Mouse (Mus musculus) CD4-positive, CD25-positive, alpha-beta regulatory T cell, adult 2 months (primary cell): Measurements from ENCODE around the gene Dnajc12.
"Not testable (repeated sequence)": the region's sequence is repeated elsewhere in the genome, so short reads cannot be mapped to it uniquely, and the experiment has no call there.

ENCODE experiments used
- DNase-seq: peaks from one replicate; pipeline ENCODE4 v3.0.0-alpha.2; 2012; ENCODE audit warnings: low read depth, low spot score

The Dnajc12 gene

DNA sequence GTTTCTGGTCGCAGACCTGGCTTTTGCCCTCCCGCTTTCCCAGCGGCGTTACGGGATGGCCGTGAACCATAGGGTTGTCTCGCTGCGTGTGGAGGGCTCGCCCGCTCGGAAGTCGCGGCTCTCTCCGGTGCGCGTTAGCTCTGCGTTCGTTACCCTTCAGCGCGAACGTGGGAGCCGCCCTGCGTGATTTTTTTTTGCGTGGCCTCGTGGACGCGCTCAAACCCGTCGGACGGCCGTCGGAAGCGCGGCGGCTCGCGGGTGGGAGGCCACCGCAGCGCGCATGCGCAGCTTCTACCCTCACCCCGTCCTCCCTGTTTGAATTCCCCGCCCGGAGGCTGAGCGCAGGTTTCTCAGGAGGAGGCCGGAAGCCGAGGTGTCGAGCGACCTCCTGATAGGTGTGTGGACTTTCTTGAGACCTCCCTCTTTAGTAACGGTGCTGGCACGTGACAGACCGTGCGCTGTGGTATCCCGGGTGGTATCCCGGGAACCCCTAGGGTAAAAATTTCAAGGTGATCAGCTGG is 47.6 kb downstream of the Dnajc12 start, which contains the start of gene Ctnna3:
Gene Ctnna3, plus strand, starts transcription at position 314 of the 521 bp plus-strand sequence.
- peak; percentile 97 for DNase-seq

DNA sequence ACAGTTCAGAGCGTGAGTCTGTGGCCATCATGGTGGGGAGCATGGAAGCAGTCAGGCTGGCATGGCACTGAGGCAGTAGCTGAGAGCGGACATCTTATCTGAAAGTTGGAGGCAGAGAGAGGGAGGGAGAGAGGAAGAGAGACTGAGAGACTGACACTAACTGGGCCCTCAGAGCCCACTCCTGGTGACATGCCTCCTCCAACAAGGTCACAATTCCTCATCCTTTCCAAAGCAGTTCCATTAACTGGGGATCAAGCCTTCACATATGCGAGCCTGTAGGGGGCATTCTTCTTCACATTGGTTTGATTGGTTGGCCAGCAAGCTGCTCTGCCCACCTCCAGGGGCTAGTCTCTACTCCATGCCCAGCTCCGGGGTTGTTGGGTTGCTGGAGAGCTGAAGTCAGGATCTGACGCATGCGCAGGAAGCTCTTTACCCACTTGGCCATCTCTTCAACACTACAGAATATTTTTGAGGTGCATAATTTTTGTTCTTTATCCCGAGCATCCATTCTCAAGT is 49.0 kb downstream of the Dnajc12 start:
- DNase-seq: no peak

DNA sequence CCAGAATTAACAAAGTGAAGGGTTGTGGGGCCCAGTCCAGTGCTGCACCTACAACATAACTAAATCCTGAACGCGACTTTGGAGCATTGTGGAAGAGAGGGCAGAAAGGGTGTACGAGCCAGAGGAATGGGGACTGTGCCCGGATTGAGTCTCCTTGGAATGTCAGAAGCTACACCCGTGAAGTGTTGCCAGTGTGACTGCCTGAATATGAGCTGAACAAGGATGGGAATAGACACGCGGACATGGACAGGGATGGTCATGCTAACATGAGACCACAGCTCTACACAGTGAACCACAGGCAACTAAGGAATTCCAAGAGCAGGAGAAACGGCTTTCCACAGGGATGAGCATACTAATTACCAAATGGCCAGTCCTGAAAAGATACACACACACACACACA is 49.9 kb downstream of the Dnajc12 start:
- DNase-seq: no peak

DNA sequence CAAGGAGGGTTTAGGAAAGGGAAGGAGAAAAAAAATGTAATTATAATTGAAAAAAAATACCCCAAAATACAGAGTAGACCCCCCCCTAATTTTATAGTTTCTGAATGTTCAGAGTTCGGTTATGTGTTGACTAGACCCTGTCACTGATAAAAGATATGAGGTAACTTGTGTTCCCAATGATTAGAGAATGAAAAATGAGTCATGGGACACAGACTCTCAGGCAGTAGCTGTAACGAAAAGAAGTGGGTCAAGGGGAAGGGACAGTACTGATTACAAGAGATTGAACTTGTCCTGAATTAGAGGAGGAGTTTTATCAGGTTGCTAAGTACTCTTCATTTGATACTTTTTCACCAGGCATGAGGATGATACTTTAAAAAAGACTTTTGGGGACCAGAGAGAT is 50.6 kb downstream of the Dnajc12 start:
- DNase-seq: no peak

DNA sequence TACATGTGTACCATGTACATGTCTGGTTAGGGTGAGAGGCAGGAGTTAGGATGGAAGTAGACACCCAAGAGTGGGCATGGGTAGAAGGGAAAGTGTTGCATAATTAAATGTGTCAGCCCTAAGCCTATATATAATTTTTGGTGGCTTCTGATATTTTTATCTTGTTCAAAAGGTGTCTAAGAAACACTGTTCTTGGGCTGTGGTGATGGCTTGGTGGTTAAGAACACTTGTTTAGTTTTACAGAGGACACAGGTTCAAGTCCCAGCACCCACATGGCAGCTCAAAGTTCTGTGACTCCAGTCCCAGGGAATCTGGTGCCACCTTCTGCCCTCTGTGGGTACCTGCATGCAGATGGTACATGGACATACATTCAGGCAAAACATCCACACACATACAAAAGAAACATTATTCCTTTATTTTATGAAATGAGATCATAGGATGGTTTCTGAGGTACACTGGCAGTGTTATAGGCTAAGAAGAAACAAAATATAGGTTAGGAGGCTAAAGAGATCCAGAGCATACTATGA is 56.6 kb downstream of the Dnajc12 start:
- DNase-seq: no peak

DNA sequence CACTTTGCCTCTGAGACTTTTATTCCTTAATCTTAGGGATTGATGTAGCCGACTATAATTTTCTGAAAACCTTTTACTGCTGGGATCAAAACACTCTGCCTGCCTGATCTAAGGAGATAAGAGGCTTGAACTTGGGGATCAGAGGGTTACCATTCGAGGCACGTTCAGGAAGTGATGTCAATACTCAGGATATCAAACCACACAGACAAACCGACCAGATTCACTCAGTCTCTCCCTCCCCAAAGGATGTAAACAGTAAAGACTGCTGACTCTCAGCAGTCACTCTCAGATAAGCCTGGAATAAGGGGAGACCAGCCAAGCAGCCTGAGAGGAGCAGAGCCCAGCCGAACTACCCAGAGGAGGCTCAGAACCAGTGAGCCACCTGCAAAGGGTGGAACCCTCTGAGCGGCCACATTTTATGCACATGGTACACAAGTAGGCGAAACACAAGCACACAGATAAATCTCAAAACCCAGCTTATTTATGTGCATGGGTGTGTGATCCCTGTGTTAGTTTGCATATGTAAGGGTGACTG is 57.5 kb downstream of the Dnajc12 start:
- DNase-seq: no peak

DNA sequence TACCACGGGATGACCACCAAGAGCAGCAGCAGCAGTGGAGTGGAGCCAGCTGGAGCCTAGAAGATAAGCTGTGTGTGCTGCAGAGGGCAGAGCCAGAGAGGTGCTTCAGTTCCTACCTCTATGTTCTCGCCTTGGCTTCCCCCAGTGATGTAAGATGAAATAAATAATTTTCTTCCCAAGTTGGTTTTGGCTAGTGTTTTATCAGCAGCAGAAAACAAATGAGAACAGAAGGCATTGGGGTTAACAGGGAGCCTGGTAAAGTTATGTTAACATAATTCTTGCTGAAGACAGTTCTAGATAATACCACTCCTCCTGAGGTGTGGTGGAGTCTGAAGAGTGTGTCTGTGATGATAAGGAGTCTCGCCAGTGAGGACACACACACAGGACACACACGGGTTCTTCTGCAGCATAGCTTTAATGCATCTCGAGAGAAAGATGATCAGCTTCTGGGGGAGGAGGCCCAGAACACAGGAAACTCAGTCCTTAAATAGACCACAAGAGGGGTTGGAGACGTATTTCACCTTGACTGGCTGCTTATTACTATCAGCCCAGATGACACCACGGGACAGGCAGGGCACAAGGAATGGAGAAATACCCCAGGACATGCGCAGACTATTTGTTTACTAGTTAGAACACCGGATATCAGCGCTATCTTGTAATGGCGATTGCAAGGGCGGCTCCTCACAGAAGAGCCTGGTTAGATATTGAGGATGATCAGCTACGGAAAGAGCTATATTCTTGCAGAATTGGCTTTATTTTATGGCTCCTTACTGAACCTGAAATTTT is 62.6 kb downstream of the Dnajc12 start:
- not testable (repeated sequence) for DNase-seq

DNA sequence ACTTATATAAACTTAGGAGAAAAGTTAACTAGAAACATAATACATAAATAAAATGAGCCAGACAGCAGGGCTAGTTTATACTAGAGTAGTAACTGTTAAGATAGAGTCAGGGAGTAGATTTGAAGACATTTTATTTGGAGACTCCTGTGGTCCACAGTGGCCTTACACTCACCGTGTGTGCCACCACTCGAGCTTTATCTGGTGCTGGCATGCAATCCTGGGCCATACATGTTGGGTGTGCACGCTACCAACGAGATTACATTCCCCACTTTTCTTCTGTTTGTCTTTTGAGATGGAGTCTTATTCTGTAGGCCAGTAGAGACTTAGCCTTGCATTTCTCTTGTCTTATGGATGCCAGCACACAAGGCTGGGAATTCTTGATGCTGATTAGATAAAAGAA is 71.7 kb downstream of the Dnajc12 start:
- DNase-seq: no peak

DNA sequence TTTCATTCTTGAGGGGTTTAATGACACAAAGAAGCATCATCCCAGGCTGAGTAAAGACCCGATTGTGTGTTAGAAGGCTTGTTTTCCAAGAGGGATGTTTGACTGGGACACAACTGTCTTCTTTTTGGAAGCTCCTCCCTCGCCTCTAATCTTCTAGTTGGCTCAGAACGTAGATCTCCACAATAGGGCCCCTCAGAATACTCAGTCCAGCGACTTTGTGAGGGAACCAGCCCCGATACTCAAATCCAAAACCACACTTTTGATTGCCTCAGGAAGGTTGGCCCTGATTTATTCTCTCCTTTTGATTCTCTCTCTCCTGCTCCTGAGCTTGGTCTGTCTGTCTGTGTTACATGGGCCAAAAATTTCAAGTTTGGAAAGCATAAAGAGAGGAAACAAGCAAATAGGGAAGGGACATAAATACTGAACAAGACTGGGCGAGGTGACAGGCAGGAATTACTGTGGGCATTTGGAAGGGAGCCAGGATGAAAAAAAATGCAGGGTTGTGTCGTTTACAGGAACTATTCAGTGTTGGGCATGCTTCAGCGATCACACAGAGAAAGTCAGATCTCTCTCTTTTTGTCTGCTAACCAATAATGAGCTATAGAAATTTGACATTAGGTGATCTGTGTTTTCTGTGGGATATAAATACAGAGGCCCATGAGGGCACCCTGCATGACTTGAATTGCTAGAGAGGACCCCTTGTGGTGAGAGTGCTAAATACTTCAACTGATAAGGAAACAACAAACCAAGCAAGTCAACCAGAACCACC is 73.1 kb downstream of the Dnajc12 start:
- peak; percentile 7 for DNase-seq

DNA sequence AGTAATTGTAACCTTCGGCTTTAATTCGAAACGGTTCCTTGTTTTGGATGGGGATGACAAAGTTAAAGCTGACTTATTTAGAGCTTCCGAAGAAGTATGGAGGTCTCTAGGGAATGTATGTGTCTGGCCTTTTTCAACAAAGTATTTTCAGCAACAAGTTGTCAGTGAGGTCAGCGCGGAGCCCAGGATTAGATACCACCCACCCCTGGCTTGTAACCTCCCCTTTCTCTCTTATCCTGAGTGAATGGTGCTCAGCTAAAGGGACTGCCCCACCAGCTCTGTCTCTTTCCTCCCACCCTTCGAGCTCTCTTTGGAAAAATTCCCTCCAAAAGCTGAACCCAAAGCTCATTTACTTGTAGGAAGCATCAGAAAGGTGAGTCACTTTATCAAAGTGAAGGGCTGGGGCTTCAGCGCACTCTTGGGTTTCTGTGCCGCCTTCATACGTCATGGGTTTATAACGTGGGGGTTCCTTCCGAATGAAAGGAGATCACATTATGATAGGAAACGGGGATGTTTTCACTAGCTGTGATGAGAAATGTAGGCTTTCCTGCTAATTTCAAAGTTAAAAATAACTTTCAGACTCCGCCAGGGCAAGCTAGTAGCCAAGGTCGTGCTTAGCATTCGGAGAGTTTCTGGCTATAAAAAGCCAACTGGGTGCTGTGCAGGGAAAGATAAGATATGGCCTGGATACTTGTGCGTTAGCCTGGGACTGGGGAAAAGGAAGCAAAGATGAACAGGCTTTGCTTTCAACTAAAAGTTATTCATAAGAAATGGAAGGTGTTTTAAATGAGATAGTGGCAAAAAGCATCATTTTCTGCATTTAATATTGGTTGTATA is 75.3 kb downstream of the Dnajc12 start:
- no peak for DNase-seq
